Mouse (Mus musculus): Measurements from ENCODE around the gene Abi3bp. TPM values are rescaled to one million over a fixed set of nuclear protein-coding genes. Genes with fewer than 3 reads are reported as not detected.

Abi3bp gene
- polyA plus RNA-seq, 1 experiment from 2014 or later = 0.38 TPM

DNA sequence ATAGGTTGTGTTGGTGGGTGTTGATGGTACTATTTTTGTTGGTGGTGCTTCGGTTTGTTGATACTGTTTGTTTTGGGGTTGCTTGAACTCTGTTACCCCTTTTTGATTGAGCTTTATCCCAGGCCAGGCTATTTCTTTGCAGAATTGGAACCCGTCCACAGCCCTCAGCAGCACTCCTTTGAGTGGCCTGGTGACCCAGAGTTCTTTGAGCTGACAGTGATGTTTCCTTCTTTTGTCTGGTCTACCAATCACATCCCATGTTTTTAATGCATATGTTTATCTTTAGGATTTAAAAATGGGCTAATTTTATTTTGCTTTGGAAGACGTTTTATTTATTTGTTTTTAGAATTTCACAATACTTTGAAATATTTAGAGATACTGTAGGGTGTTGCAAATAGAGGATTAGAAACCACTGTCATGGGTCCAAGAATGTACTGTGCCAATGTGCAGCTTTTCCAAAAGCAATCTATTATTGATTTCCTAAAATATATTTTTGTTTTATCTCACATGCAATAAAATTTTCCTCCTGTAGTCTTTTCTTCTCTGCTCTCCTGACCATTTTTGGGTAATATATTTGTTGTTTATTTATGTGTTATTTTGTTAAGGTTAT, 50.5 kb downstream of the Abi3bp start:
- no peaks in the 10 kb centered on the region for H3K36me3 ChIP-seq

DNA sequence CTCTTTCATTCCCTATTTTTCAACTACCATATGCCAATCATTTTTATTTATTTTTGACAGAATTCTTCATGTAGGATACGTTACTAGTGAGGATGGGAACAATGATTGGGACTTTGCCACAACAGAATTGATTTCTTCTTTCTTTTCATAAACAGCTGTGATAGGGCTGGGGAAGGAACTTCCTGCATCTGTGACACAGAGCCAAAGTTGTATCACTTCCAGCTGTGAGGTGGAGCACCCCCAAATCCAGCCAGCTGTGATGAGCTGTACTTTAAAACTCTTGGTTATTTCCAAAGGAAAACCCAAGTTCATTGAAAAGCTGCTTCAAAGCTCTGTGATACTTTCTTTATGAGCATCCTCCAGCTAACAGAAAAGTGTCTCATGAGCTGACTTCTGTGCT, 101.9 kb downstream of the Abi3bp start:
- no peaks in the 10 kb centered on the region for H3K27me3 ChIP-seq
- H3K4me1 ChIP-seq (replicated peaks) = no peaks in the 10 kb centered on the region
- no peaks in the 10 kb centered on the region for H3K36me3 ChIP-seq
- no peak for ATAC-seq (ENCODE audit: low FRiP score)
- H3K27ac ChIP-seq = no peak overlapping the region
- no peaks in the 10 kb centered on the region for H3K9me3 ChIP-seq
- no peak overlapping the region for H3K4me3 ChIP-seq
- H3K4me2 ChIP-seq = no peak overlapping the region
- H3K9ac ChIP-seq = no peak overlapping the region
- 81% methylated on average over 1 of the region's 1 CpGs for WGBS

More for the DNA sequence above, 50.5 kb downstream of the Abi3bp start:
- 81% methylated on average over 3 of the region's 3 CpGs for WGBS
- H3K4me1 ChIP-seq (replicated peaks) = no peaks in the 10 kb centered on the region
- no peaks in the 10 kb centered on the region for H3K27me3 ChIP-seq
- no peak overlapping the region for H3K4me2 ChIP-seq
- H3K9ac ChIP-seq = no peak overlapping the region
- no peak for ATAC-seq (ENCODE audit: low FRiP score)
- no peak overlapping the region for H3K4me3 ChIP-seq
- no peak overlapping the region for H3K27ac ChIP-seq
- H3K9me3 ChIP-seq = no peaks in the 10 kb centered on the region

DNA sequence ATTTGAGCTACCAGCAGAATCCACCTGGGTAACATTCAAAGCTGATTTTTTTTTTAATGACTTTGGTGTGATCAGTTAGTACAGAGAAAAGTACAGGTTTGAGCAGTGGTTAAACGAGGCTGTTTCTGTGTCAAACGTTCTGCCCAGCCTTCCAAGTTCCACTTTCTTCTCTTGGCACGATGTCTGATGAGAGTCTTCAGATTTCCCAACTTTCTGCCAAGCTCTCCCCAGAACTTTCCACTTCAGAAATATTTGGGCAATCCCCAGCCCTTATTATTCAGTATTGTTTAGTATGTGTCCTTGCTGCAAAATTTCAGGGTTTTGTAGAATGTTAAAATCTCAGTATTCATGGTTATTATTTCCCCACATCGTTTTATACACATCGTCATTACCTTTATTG, 115.9 kb downstream of the Abi3bp start:
- WGBS = 91% methylated on average over 5 of the region's 5 CpGs
- Histone ChIP-seq H3K4me1 (replicated peaks) (no peaks in the 10 kb centered on the region), H3K27ac (no peak overlapping the region), H3K4me2 (no peak overlapping the region), H3K36me3 (no peaks in the 10 kb centered on the region), H3K4me3 (no peak overlapping the region), H3K9me3 (no peaks in the 10 kb centered on the region), H3K9ac (no peak overlapping the region), H3K27me3 (no peaks in the 10 kb centered on the region)
- ATAC-seq (ENCODE audit: low FRiP score) = no peak

DNA sequence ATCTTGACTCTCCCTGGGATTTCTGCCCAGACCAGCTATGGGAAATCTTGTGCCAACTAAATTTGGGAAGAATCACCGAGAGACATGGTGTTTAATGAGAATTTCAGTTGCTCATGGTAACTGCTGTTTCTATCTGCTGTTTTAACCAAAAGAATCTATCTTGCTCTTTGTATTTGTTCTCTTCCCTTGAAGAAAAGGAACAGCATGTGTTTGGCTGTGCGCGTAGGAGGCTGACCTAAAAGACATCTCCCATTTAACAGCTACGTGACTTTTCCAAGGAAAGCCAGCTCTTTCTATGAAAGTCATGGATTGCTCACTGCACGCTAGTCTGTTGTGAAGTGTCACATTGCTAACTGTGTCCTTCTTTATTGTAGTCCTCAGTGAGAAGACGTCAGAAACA, 117.2 kb downstream of the Abi3bp start:
- H3K9ac ChIP-seq = no peak overlapping the region
- H3K4me1 ChIP-seq (replicated peaks) = no peaks in the 10 kb centered on the region
- no peak overlapping the region for H3K4me3 ChIP-seq
- H3K27me3 ChIP-seq = no peaks in the 10 kb centered on the region
- 80% methylated on average over 6 of the region's 6 CpGs for WGBS
- H3K4me2 ChIP-seq = no peak overlapping the region
- H3K9me3 ChIP-seq = no peaks in the 10 kb centered on the region
- ATAC-seq (ENCODE audit: low FRiP score) = no peak
- H3K27ac ChIP-seq = no peak overlapping the region
- no peaks in the 10 kb centered on the region for H3K36me3 ChIP-seq

DNA sequence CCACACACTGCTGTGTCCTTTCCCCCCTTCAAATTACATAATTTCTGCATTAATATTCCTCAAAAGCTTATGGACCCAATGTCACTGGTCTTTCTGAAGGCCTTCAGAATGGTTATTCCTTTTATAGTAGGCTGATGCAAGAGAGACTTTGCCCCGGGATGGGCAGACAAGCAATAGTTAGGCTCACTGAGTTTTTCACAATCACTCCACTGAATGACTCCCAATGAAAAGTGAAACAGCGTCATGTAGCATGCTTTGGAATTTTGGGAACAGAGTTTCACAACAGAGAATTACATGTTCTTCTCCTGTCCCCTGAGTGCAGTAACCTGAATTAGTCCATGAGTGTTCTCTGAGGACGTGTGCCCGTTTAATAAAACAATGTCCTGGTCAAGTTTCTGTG, 120.7 kb downstream of the Abi3bp start:
- no peak for ATAC-seq (ENCODE audit: low FRiP score)
- no peak overlapping the region for H3K4me3 ChIP-seq
- H3K9ac ChIP-seq = no peak overlapping the region
- H3K36me3 ChIP-seq = no peaks in the 10 kb centered on the region
- no peaks in the 10 kb centered on the region for H3K27me3 ChIP-seq
- H3K27ac ChIP-seq = no peak overlapping the region
- no peaks in the 10 kb centered on the region for H3K9me3 ChIP-seq
- WGBS = 94% methylated on average over 4 of the region's 4 CpGs
- H3K4me2 ChIP-seq = no peak overlapping the region
- H3K4me1 ChIP-seq (replicated peaks) = no peaks in the 10 kb centered on the region

DNA sequence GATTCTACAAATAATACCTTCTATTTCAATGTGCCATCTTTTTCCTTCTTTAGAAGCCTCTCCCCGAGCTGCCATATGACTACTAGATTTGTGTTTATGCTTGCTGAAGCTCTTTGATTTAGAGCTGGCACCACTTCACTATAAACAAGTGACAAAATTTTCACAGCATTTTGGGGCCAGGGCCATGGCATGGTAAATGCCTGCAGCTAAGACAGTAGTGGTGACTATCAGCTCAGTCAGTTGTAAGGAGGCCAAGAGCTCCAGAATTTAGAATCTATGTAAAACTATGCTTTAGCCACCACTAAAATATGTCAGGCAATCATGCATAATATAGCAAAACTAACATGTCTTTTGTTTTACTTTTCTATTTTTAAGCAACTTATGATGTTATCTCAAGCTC, 124.7 kb downstream of the Abi3bp start:
- WGBS = 93% methylated on average over 1 of the region's 1 CpGs

DNA sequence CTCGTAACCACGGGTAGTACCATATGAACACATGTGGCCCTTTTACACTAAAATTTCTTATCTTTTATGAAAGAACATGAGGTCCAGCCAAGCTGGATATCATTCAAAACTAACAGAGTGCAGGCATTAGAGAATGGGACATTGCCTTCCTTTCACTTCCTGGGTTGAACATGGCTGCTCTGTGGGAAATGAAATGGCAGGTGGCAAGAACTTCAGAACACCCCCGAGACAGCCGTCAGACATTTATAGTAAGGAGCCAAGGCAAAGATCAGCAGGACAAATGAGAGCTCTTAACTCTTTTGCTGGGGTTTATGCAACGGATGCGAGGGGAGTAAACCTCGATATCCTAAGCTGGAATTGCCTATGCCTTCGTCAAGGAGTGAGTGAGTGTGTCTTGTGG, 132.9 kb downstream of the Abi3bp start:
- ATAC-seq (ENCODE audit: low FRiP score) = no peak
- 90% methylated on average over 8 of the region's 8 CpGs for WGBS

More for the DNA sequence above, 124.7 kb downstream of the Abi3bp start:
- Histone ChIP-seq H3K27ac (no peak overlapping the region), H3K27me3 (no peaks in the 10 kb centered on the region), H3K9ac (no peak overlapping the region), H3K36me3 (no peaks in the 10 kb centered on the region), H3K4me1 (replicated peaks) (no peaks in the 10 kb centered on the region), H3K4me2 (no peak overlapping the region), H3K4me3 (no peak overlapping the region), H3K9me3 (no peaks in the 10 kb centered on the region)
- no peak for ATAC-seq (ENCODE audit: low FRiP score)

DNA sequence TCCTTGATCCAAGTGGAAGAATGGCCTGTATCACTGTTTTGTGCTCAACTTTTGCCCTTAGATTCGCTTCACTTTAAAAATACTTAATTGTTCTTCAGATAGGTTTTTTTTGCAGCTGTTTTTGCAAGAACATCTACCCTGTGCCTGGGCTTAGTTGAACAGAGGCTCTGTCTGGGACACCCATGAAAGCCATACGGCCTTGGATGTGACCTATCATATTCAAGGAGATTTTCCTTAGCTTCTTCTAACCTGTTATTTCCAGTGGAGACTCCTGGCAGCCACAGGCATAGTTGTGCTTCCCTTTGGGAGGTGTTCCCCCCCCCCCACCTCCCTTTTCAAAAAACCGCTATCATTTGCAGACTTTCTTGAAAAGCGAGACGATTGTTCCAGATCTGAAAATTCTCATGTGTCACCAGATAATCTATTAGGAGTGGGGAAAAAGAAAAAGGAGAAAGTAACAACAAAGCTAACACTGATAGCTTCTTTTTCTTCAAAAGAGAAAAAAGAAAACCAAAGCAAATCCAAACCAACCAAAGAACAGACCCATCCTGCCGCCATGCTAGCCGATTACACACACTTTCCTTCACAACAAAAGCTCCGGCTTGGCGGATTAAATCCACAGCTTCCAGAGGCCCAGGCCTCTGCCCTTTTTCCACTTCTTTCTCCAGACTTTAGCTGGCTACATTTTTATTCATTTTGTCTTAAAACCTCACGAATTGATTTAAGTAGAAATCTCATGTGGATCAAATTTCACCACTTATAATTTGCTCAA, 133.6 kb downstream of the Abi3bp start:
- Histone ChIP-seq H3K4me2 (no peak overlapping the region), H3K9me3 (no peaks in the 10 kb centered on the region), H3K4me3 (no peak overlapping the region), H3K9ac (no peak overlapping the region), H3K36me3 (no peaks in the 10 kb centered on the region), H3K27me3 (no peaks in the 10 kb centered on the region), H3K4me1 (replicated peaks) (no peaks in the 10 kb centered on the region), H3K27ac (no peak overlapping the region)
- ATAC-seq (ENCODE audit: low FRiP score) = no peak
- 61% methylated on average over 10 of the region's 10 CpGs for WGBS

More for the DNA sequence above, 132.9 kb downstream of the Abi3bp start:
- H3K4me2 ChIP-seq = no peak overlapping the region
- no peaks in the 10 kb centered on the region for H3K9me3 ChIP-seq
- no peaks in the 10 kb centered on the region for H3K4me1 ChIP-seq (replicated peaks)
- no peaks in the 10 kb centered on the region for H3K36me3 ChIP-seq
- H3K27me3 ChIP-seq = no peaks in the 10 kb centered on the region
- no peak overlapping the region for H3K27ac ChIP-seq
- H3K9ac ChIP-seq = no peak overlapping the region
- no peak overlapping the region for H3K4me3 ChIP-seq

DNA sequence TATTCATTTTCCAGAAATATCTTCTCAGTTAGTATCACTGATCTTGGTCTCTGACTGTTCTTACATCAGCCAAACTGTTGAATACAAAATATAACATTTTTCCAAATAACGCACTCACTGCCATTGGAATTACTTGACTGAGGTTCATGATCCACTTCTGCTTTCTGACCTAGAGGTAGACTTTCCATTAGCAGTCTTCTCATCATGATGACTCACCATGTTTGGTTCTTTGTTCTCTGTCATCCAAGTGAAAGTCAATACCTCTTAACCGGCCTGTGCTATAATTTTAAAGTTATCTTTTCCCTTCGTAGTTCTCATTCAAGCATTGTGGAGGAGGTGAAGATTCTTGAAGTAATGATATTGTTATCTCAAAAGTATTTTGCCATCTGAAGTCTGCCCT, 160.9 kb downstream of the Abi3bp start:
- H3K36me3 ChIP-seq = no peaks in the 10 kb centered on the region
- 88% methylated on average over 3 of the region's 3 CpGs for WGBS

DNA sequence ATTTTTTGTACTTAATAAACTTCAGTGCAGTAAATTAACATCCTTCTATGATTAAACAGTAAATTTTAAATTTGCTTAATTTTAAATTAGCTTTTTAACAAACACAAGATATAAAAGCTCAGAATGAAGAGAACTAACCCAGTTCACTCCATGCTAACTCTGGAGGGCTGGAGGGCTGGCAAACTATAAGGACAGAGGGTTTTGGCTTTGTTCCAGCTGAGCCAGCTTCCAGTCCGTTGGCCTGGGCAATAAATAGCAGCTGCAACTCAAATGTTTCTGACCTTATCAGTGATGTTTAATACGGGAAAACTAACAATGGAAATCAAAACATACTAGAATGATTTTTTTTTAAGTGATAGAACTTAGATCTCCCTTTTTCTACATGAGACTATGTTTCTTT, 167.6 kb downstream of the Abi3bp start:
- whole genome bisulfite sequencing = 30% methylated on average over 2 of the region's 2 CpGs
- H3K4me3 ChIP-seq = no peak overlapping the region
- H3K4me1 ChIP-seq (replicated peaks) = no peaks in the 10 kb centered on the region
- no peak for ATAC-seq (ENCODE audit: low FRiP score)
- H3K27ac ChIP-seq = no peak overlapping the region
- no peak overlapping the region for H3K4me2 ChIP-seq
- H3K36me3 ChIP-seq = no peaks in the 10 kb centered on the region
- no peaks in the 10 kb centered on the region for H3K9me3 ChIP-seq
- H3K9ac ChIP-seq = no peak overlapping the region
- H3K27me3 ChIP-seq = no peaks in the 10 kb centered on the region

More for the DNA sequence above, 160.9 kb downstream of the Abi3bp start:
- Histone ChIP-seq H3K4me1 (replicated peaks) (no peaks in the 10 kb centered on the region), H3K9ac (no peak overlapping the region), H3K4me3 (no peak overlapping the region), H3K4me2 (no peak overlapping the region), H3K27ac (no peak overlapping the region), H3K27me3 (no peaks in the 10 kb centered on the region), H3K9me3 (no peaks in the 10 kb centered on the region)
- no peak for ATAC-seq (ENCODE audit: low FRiP score)

DNA sequence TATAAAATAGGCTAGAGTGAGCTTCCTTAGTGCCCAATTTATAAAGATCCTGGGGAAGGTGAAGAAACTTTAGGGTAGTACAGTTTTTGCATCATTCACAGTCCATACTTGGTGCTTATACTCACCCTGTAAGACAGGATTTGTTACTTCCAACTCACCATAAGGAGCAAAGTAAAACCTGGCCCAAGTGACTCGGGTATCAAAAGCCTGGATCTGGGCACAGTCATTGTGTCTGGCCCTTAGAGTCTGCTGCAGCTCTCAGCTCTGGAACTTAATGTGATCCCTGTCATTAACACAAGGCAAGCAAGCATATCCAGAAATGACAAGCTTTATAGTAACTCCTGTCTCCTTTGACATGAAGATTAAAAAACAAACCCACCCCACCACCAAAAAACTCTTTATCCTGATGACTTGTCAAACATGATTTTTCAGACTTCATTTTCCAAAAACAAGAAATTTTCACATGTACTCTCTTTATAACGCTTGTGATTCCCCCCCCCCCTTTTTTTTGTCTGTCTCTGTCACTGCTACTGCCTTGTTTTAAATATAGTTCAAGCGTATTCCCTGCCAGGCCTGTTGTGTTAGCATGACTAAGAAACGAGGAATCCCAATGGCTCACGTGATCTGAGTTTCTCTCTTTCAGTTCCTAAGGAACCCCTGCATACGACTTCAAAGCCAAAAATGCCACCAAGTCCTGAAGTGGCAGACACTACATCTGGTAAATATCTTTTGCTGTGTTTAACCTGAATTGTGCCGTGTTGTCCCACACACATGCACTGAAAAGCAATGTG, 168.9 kb downstream of the Abi3bp start:
- Histone ChIP-seq H3K27me3 (no peaks in the 10 kb centered on the region), H3K36me3 (no peaks in the 10 kb centered on the region), H3K9ac (no peak overlapping the region), H3K9me3 (no peaks in the 10 kb centered on the region), H3K27ac (no peak overlapping the region), H3K4me2 (no peak overlapping the region), H3K4me1 (replicated peaks) (no peaks in the 10 kb centered on the region), H3K4me3 (no peak overlapping the region)
- WGBS = 70% methylated on average over 7 of the region's 7 CpGs
- ATAC-seq (ENCODE audit: low FRiP score) = no peak

DNA sequence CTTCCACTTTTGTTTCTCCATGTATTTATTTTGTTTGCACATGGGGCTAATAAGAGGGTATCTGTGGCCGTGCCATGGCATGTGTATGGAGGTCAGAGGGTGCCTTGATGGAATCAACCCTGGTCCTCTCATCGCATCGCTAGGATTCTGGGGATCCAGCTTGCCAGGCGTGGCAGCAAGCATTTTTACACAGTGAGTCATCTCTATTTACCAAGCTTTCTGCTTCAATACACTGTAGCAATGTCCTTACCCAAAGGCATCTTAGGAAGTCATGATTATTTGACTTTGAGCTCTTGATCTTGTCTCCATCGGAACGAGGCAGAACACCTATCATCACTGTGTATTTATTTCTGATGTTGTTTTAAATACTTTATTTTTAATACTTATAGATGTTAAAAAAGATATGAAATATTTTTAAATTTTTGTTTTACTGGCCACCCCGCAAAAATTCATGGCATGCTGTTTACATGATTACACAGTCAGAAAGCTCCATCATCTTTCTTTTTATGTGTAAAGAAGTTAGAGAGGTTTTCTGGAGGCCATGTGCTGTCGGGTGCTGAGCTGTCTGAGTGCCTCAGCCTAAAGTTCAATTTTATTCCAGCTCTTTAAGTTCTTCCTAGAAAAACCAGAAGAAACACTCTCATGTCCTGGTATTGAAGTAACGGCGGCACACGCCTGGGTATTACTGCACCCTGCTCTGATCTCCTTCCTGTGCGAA, 177.7 kb downstream of the Abi3bp start:
- Histone ChIP-seq H3K4me3 (no peak overlapping the region), H3K4me2 (no peak overlapping the region), H3K9me3 (no peaks in the 10 kb centered on the region), H3K4me1 (replicated peaks) (no peaks in the 10 kb centered on the region), H3K27me3 (no peaks in the 10 kb centered on the region), H3K27ac (no peak overlapping the region), H3K9ac (no peak overlapping the region), H3K36me3 (no peaks in the 10 kb centered on the region)
- 90% methylated on average over 12 of the region's 12 CpGs for WGBS
- ATAC-seq (ENCODE audit: low FRiP score) = no peak
